Mouse (Mus musculus) neural tube, embryonic 13.5 days (tissue): ENCODE results near the gene Cxadr. TPM values are rescaled to one million over a fixed set of nuclear protein-coding genes. Genes with fewer than 3 reads are reported as not detected.

Source experiments
- ATAC-seq: fragments of 200-750 bp; cut with Nextera tagmentation; 2 replicates; pipeline ENCODE4 v1.8.0; 2017; ENCODE audit warnings: low read depth, mild to moderate bottlenecking, moderate TSS enrichment, moderate library complexity
- H3K27ac ChIP-seq: fragments of 300-500 bp; sonication (generic); replicated peaks from 2 replicates; pipeline ENCODE4 v1.5.1; 2015; ENCODE audit warnings: moderate library complexity, mild to moderate bottlenecking, inconsistent platforms
- H3K27me3 ChIP-seq: fragments of 300-500 bp; sonication (generic); 2 replicates; pipeline ENCODE4 v1.6.1; 2015; ENCODE audit warnings: mild to moderate bottlenecking, inconsistent platforms
- H3K36me3 ChIP-seq: fragments of 300-500 bp; sonication (generic); 2 replicates; pipeline ENCODE4 v1.6.1; 2015; ENCODE audit warnings: mild to moderate bottlenecking, inconsistent platforms
- H3K4me1 ChIP-seq: fragments of 300-500 bp; sonication (generic); replicated peaks from 2 replicates; pipeline ENCODE4 v1.6.1; 2015; ENCODE audit warnings: inconsistent platforms
- H3K4me2 ChIP-seq: fragments of 300-500 bp; sonication (generic); 2 replicates; pipeline ENCODE4 v1.6.1; 2015; ENCODE audit warnings: inconsistent platforms, mild to moderate bottlenecking, moderate library complexity
- H3K4me3 ChIP-seq: fragments of 300-500 bp; sonication (generic); 2 replicates; pipeline ENCODE4 v1.5.1; 2015; ENCODE audit warnings: mild to moderate bottlenecking, inconsistent platforms
- H3K9ac ChIP-seq: fragments of 300-500 bp; sonication (generic); 2 replicates; pipeline ENCODE4 v1.6.1; 2015; ENCODE audit warnings: moderate library complexity, mild to moderate bottlenecking, inconsistent platforms
- H3K9me3 ChIP-seq: fragments of 300-500 bp; sonication (generic); 2 replicates; pipeline ENCODE4 v1.6.1; 2016; ENCODE audit warnings: inconsistent platforms
- WGBS: fragments of 180-500 bp; shearing (Covaris S2); methylation state at CpG from one replicate; pipeline ENCODE4 v1.1.7; 2015; 5-methylcytosine and 5-hydroxymethylcytosine counted together
- polyA plus RNA-seq: library from polyadenylated mRNA; unstranded; fragments of >200 nt; fragmentation: Nextera tagmentation; extraction: Ambion mirVana; gene quantifications from 2 replicates; pipeline ENCODE4 v1.2.1, GENCODE M21; 2015

Gene Cxadr
- 92.8 and 105 TPM in 2 replicates for polyA plus RNA-seq

DNA sequence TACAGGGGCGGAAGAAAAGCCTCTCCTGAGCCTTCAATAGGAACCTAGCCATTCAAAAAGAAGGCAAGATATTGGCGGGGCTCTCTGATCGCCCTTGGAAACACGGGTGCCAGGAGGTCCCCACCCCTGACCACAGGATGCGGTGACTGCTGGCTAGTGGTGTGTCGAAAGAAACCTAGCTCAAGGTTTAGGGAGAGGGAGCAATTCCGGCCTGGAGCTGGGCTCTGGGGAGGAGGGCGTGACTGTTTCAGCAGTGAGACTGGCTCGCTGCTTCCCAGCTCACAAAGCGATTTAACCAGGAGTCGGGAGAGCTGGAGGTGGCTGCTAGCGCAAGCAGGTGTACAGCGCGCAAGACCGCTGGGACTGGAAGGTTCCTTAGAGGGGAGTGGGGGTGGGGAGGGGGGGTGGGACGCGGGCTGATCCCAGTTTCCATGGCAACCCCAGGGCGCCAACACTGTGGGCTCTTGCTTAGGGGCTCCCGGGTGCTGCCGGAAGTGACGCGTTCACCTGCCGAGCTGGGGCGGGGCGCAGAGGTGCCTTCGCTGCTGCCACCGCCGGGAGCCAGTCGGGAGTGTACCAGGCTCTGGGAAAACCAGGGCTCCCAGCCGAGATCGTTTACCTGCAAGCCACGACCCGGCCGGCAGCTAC, at the start of gene Cxadr:
Cxadr (plus strand) TSS at position 307 of the 648 bp plus-strand sequence.
- Histone ChIP-seq H3K4me1 (peaks cover 43% of the 10 kb centered on the region), H3K36me3 (no peaks in the 10 kb centered on the region), H3K9ac (peak within 1 kb of the TSS; percentile 91), H3K4me2 (peak within 1 kb of the TSS; percentile 78), H3K4me3 (peak within 1 kb of the TSS; percentile 93), H3K27me3 (no peaks in the 10 kb centered on the region), H3K27ac (peak within 1 kb of the TSS; percentile 94), H3K9me3 (no peaks in the 10 kb centered on the region)
- ATAC-seq: peak; percentile 97
- under 1% methylated on average over 34 of the region's 34 CpGs for WGBS

DNA sequence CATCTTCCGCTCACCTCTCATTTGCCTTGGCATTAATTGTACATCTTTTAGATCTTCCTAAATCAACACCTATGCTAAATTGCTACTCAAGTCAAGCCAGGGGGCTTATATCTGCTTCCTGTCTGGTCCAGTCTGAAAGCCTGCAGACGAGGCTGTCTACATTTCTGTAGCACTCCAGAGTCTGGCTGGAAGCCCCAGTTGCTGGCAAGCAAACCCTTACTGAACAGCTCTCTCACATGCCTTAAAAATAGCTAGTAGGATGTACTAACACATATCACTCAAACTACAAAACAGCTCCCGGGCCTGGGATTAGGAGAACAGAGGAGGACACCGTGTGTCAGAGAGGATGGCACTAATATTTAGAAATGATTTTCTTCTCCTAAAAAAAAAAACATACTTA, 42.3 kb upstream of the Cxadr start:
- Histone ChIP-seq H3K9ac (no peak overlapping the region), H3K36me3 (no peaks in the 10 kb centered on the region), H3K4me1 (no peaks in the 10 kb centered on the region), H3K27ac (no peak overlapping the region), H3K4me3 (no peak overlapping the region), H3K9me3 (no peaks in the 10 kb centered on the region), H3K4me2 (no peak overlapping the region), H3K27me3 (no peaks in the 10 kb centered on the region)
- WGBS: 87% methylated on average over 4 of the region's 4 CpGs
- no peak for ATAC-seq

DNA sequence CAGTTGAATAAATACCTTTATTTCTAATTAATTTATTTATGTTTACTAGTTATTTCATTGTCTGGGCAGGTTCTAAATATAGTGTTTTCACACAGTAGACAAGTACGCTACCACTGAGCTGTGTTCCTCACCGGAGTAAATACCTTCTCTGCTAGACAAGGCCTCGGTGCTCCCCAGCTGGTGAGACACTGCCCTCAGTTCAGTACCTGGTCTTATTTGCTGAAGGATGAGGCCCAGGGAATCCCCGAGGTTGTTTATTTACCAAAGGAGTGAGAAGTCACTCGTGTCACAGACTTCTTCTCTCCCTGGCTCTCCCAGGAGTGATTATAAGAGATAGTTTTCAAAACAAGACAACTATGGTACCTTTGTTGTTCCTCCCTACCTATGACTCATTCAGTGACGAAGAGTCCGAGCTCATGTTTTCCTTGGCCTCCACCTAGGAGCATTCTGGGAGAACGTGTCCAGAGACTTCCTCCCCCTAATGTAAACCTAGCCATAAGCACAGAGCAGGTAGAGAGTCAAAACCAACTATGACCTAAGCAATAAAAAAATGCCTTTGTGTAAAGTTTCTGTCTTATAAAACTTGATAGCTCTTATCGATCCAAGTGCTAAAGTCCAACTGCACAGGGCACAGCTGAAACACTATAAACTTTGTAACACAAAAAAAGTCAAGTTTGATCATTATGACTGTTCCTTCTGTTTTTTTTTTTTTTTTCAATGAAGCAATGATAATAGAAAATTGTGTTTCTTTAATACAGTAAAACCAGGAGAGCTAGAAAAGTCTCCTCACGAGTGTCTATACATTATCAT, 41.0 kb upstream of the Cxadr start:
- H3K9ac ChIP-seq: no peak overlapping the region
- H3K4me1 ChIP-seq: peaks cover 10% of the 10 kb centered on the region
- no peak for ATAC-seq
- H3K9me3 ChIP-seq: no peaks in the 10 kb centered on the region
- WGBS: 88% methylated on average over 10 of the region's 10 CpGs
- no peak overlapping the region for H3K27ac ChIP-seq
- H3K4me3 ChIP-seq: no peak overlapping the region
- H3K36me3 ChIP-seq: no peaks in the 10 kb centered on the region
- H3K4me2 ChIP-seq: no peak overlapping the region
- H3K27me3 ChIP-seq: no peaks in the 10 kb centered on the region

DNA sequence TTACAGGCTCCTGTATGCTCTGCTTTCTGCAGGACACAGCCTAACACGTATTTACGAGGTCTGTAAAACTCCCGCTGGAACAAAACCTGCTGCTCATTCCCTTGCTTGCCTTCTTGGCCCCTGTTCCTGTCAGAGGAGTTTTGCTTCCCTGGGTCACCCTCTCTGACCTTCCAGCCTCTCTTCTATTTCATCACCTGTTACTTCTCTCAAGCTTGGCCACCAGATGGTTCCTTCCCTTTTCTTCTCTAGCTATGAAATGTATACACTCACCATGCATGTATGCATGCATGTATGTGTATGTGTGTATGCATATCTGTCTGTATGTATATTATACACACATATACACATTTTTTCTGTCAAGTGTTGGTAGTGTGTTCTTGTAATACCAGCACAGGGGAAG, 39.8 kb upstream of the Cxadr start:
- Histone ChIP-seq H3K4me2 (no peak overlapping the region), H3K9ac (no peak overlapping the region), H3K36me3 (no peaks in the 10 kb centered on the region), H3K4me1 (peaks cover 13% of the 10 kb centered on the region), H3K9me3 (no peaks in the 10 kb centered on the region), H3K27me3 (no peaks in the 10 kb centered on the region), H3K4me3 (no peak overlapping the region), H3K27ac (no peak overlapping the region)
- no peak for ATAC-seq
- WGBS: 15% methylated on average over 3 of the region's 3 CpGs

DNA sequence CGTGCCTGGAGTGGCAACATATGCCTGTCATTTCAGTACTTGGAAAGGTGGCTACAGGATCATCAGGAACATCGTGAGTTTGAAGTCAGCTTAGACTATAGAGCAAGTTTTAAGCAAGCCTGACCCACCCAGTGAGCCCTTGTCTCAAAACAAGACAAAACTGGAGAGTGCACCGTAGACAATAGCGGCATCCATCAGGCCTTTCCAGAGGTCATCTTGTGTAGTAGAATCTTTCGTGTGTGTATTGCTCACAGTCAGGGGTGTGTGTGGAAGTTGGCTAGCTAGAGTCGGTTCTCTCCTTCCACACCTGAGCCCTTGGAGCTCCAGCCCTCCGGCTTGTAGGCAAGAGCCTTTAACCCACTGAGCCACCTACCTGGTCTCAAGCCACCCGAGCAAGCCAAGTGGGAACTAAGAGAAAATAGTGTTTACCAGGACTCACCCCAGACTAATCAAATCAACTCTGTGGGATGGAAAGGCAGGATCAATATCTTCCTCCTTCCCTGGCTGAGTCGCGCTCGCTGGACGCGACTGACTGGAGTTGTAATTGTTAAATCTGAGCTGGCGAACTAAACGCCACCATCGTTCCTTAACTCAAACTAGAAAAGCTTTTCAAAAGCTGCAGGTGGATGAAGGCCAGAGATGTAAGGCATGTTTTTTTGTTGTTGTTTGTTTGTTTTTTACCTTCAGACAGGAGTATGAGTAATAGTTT, 36.7 kb upstream of the Cxadr start:
- Histone ChIP-seq H3K36me3 (no peaks in the 10 kb centered on the region), H3K4me1 (peaks cover 13% of the 10 kb centered on the region), H3K9ac (peak overlapping the region; percentile 36), H3K9me3 (no peaks in the 10 kb centered on the region), H3K27me3 (no peaks in the 10 kb centered on the region), H3K27ac (no peak overlapping the region), H3K4me2 (peak overlapping the region; percentile 63), H3K4me3 (peak overlapping the region; percentile 35)
- 17% methylated on average over 16 of the region's 16 CpGs for WGBS
- ATAC-seq: peak; percentile 56; the same call in 1 of the 2 replicates

DNA sequence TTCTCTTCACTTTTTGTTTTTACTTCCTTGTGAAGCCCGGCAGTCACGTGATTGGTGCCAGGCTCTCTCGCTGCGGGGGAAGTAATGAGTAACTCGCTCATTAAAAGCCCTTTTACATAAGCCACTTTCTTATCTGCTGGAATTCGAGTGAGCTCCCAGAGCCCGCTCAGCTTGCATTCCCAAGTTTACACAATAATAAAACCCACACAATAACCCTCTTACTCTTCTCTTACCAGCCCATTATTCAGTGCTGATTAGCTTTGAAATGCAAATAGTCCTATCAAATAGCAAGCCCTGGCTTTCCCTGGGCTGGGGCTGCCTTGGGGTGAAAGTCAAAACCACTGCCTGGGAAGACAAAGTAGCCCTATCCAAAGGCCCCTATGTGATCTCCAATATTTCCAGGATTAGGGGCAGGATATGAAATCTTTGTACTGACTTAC, 36.1 kb upstream of the Cxadr start:
- H3K27ac ChIP-seq: no peak overlapping the region

DNA sequence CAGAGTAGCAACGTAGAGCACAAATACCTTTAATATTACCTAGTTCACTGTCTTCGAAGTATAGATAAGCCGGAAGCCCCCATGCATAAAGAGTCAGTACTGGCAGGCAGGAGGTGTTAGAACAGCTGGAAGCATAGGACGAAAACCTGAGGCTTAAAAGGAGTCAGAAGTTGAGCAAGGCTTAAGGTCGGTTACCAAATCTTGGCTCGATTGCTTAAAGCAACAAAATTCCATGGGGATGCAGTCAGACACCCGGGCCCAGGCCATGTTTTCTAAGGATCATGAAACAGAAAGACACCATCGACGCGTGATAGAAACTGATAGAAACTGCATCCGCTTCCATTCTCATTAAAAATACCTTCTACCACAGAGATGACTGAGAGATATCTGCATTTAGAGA, 35.5 kb upstream of the Cxadr start:
- 52% methylated on average over 11 of the region's 11 CpGs for WGBS
- no peaks in the 10 kb centered on the region for H3K27me3 ChIP-seq
- no peak for ATAC-seq

More for the DNA sequence above, 36.1 kb upstream of the Cxadr start:
- peak; percentile 69; the same call in 1 of the 2 replicates for ATAC-seq
- peaks cover 13% of the 10 kb centered on the region for H3K4me1 ChIP-seq
- peak overlapping the region; percentile 35 for H3K4me3 ChIP-seq
- peak overlapping the region; percentile 36; the same call in 1 of the 2 replicates for H3K9ac ChIP-seq
- H3K36me3 ChIP-seq: no peaks in the 10 kb centered on the region
- no peaks in the 10 kb centered on the region for H3K27me3 ChIP-seq
- WGBS: 1% methylated on average over 7 of the region's 7 CpGs
- no peaks in the 10 kb centered on the region for H3K9me3 ChIP-seq
- peak overlapping the region; percentile 63 for H3K4me2 ChIP-seq

DNA sequence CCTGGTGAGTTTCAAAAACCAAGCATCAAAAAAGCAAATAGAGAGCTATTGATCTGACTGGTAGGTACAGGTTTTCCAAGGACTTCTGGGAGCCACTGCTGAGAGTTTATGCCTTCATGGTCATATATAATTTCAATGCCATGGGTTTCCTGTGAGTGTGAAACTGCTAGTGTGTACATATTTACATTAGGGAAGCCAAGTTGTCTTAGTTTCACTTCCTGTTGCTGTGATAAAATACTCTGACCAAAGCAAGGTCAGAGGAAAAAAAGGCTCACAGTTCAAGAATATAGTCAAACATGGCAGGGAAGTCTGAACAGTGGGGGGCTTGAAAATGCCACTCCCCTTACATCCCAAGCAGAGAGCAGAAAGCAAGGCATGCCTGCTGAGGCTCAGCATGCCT, 33.8 kb upstream of the Cxadr start:
- H3K27ac ChIP-seq: no peak overlapping the region
- no peaks in the 10 kb centered on the region for H3K36me3 ChIP-seq
- no peak overlapping the region for H3K4me3 ChIP-seq
- no peak overlapping the region for H3K9ac ChIP-seq
- ATAC-seq: no peak
- H3K27me3 ChIP-seq: no peaks in the 10 kb centered on the region
- peaks cover 13% of the 10 kb centered on the region for H3K4me1 ChIP-seq
- no peaks in the 10 kb centered on the region for H3K9me3 ChIP-seq
- no peak overlapping the region for H3K4me2 ChIP-seq

More for the DNA sequence above, 35.5 kb upstream of the Cxadr start:
- peaks cover 13% of the 10 kb centered on the region for H3K4me1 ChIP-seq
- H3K36me3 ChIP-seq: no peaks in the 10 kb centered on the region
- H3K4me3 ChIP-seq: no peak overlapping the region
- no peaks in the 10 kb centered on the region for H3K9me3 ChIP-seq
- no peak overlapping the region for H3K27ac ChIP-seq
- H3K4me2 ChIP-seq: no peak overlapping the region
- H3K9ac ChIP-seq: no peak overlapping the region

DNA sequence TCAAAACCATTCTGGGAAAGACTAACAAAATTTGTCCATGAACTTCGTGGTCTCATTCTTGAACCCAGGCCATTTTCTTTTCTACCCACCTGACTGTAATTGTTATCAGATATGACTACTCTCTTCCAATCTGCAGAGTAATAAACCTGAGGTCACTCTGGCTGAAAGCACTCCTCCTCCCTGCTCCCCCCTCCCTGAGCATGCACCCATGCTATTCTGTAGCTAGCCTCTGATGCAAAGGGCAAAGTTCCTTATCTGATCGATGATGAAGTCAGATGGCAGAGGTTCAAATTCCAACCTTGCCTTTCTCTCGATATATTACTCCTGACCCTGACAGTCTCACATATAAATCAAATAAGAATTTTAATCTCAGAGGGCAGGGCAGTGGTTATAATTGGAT, 33.1 kb upstream of the Cxadr start:
- ATAC-seq: no peak
- no peak overlapping the region for H3K4me3 ChIP-seq
- H3K9ac ChIP-seq: no peak overlapping the region
- no peak overlapping the region for H3K27ac ChIP-seq
- H3K9me3 ChIP-seq: no peaks in the 10 kb centered on the region
- H3K4me2 ChIP-seq: no peak overlapping the region
- WGBS: 90% methylated on average over 3 of the region's 3 CpGs
- no peaks in the 10 kb centered on the region for H3K27me3 ChIP-seq
- H3K36me3 ChIP-seq: no peaks in the 10 kb centered on the region
- H3K4me1 ChIP-seq: peaks cover 13% of the 10 kb centered on the region

DNA sequence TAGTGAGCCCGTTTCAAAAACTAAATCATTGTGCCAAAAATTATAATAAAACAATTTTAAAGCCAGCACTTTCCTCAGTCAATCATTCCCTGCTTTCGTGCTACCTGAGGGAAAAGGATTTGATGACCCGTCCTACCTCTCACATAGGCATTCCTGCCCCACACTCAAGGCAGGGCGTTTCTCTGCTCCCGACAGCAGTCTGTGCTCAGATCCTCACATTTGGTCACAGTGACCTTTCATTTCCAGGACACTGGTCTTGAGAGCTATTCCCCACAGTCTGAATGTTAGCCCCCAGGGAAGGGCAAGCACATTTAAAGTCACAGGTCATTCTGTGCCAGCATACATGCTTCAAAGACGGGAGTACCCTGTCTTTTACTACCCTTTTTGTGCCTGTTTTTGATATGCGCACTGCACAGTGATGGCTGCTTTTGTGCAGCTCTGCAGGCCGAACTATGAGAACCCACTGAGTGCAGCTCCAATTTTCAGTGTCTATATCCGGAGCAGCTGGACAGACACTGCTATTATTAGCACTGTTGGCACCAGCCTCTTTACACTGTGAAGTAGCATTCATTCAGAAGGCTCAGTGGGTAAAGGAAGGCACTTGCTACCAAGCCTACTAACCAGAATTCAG, 26.3 kb upstream of the Cxadr start:
- Histone ChIP-seq H3K4me2 (no peak overlapping the region), H3K27me3 (no peaks in the 10 kb centered on the region), H3K27ac (no peak overlapping the region), H3K4me1 (no peaks in the 10 kb centered on the region), H3K4me3 (no peak overlapping the region), H3K36me3 (no peaks in the 10 kb centered on the region), H3K9me3 (no peaks in the 10 kb centered on the region), H3K9ac (no peak overlapping the region)
- WGBS: 70% methylated on average over 9 of the region's 9 CpGs
- no peak for ATAC-seq

DNA sequence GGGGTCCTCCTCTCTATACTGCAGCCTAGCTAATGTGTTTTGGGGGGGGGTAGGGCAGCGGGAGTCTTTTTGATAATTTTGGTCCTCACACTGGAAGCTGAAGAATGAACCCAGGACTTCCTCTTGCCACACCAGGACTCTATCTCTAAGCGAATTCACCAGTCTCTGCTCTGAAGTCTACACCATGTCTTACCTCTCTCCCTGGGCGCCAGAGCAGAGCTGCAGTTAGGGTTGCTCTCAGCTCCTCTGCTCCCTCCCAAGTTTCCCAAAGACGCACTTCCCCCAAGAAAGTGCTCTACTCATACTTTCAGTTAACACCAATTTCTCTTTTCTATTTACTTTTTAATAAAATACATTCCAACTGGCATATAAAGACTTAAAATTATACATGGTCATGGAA, 23.7 kb upstream of the Cxadr start:
- ATAC-seq: no peak

More for the DNA sequence above, 23.7 kb upstream of the Cxadr start:
- 62% methylated on average over 4 of the region's 4 CpGs for WGBS
- Histone ChIP-seq H3K4me2 (no peak overlapping the region), H3K9ac (no peak overlapping the region), H3K27ac (no peak overlapping the region), H3K4me3 (no peak overlapping the region), H3K9me3 (no peaks in the 10 kb centered on the region), H3K4me1 (no peaks in the 10 kb centered on the region), H3K36me3 (no peaks in the 10 kb centered on the region), H3K27me3 (no peaks in the 10 kb centered on the region)
